Mouse (Mus musculus) bone marrow, adult 2 months (tissue): Measurements from ENCODE around the gene C3ar1.

Experiments used
- CTCF ChIP-seq: fragments of 200-500 bp; IDR thresholded peaks from 2 replicates; pipeline ENCODE4 v1.5.1; 2011; ENCODE audit warnings: low read length, control low read depth; ENCODE audit not compliant: control insufficient read depth, insufficient read depth
- POLR2A ChIP-seq: fragments of 200-500 bp; IDR thresholded peaks from 2 replicates; pipeline ENCODE4 v1.6.1; 2011; ENCODE audit warnings: low read depth, mild to moderate bottlenecking, control low read depth, low read length, borderline replicate concordance; ENCODE audit not compliant: control insufficient read depth

GRCm38 (mm10) chr6:122862871-122863270, 6.9 kb upstream of the C3ar1 start:
- TF ChIP-seq CTCF (no peak), POLR2A (no peak)
